Mouse (Mus musculus): Measurements from ENCODE around the gene Exd1.

DNA sequence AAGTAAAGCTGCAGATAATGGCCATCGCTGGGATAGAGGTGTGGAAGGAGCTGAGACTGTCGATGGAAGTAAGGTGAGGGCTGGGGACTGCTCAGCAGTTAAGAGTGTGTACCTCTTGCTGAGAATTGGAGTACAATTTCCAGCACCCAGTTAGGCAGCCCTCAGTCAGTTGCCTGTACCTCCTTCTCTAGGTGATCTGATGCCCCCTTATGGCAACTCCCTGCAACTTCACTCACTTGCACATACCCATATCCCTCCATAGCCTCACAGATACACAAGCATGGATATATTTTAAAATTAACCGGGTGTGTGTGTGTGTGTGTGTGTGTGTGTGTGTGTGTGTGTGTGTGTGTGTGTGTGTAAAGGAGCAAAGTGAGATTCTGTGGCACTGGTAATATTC lies 35.1 kb downstream of the Exd1 start:
- no peak for TF ChIP-seq CTCF (IDR thresholded peaks at IDR 0.05; ENCODE audit: borderline replicate concordance, control insufficient read depth, extremely low read depth, insufficient read depth, low read length, poor library complexity)
- TF ChIP-seq POLR2A (IDR thresholded peaks at IDR 0.05; ENCODE audit: control insufficient read depth, extremely low read depth, insufficient read depth, low read length, poor library complexity): no peak

Data from thymus, adult 2 months (tissue).